Mouse (Mus musculus): ENCODE measurements around the gene Rnf44. TPM values are rescaled to one million over a fixed set of nuclear protein-coding genes. Genes with fewer than 3 reads are reported as not detected.
A peak's percentile ranks its signal among the peaks of the same experiment; 100 is the strongest.

Gene Rnf44
- total and polyA plus RNA-seq, 2 experiments: 5.8 to 86.1 TPM

DNA sequence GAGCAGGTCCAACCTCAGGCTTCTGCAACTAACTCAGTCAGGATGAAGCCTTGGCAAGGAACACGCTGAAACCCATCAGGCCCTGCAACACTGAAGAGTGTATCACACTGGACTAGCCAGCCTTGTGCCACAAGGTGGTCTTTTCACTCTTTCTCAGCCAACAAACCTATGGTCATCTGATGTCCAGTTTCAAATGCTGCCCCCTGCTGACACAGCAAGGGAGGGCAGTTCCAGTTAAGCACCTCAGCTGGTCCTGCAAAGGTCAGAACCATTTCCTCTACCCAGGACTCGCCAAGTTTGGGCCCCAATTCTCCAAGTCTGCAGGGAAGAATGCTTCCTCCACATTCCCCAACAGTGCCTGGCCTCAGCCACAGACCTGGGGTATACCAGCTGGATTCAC lies 8.5 kb downstream of the Rnf44 start:
- Histone ChIP-seq H3K79me2 (ENCODE audit: control insufficient read depth, insufficient read depth, low read length) (peaks cover 23% of the 10 kb centered on the region; the same call in 1 of the 2 replicates), H3K9ac (ENCODE audit: low read depth, low read length) (no peak overlapping the region), H3K27me3 (ENCODE audit: control insufficient read depth, insufficient read depth, low read length) (no peaks in the 10 kb centered on the region), H3K4me1 (ENCODE audit: control insufficient read depth, insufficient read depth, low read length) (peaks cover 22% of the 10 kb centered on the region), H3K4me3 (ENCODE audit: insufficient read depth, low read depth, low read length) (no peak overlapping the region), H3K36me3 (ENCODE audit: control insufficient read depth, insufficient read depth, low read length) (peaks cover 6% of the 10 kb centered on the region), H3K27ac (replicated peaks; ENCODE audit: insufficient read depth, low read depth, low read length) (no peak overlapping the region)
- TF ChIP-seq CTCF (IDR thresholded peaks at IDR 0.05; ENCODE audit: low read depth, low read length) (peak; percentile 78), POLR2A (IDR thresholded peaks at IDR 0.05; ENCODE audit: extremely low read depth, insufficient read depth, low read length) (no peak)
- DNase-seq (ENCODE audit: extremely low read depth, low read depth, low spot score): no peak
- WGBS: 48% methylated on average over 2 of the region's 2 CpGs

GRCm38 (mm10) chr13:54684140-54684896 lies 9.4 kb downstream of the Rnf44 start:
- no peak for DNase-seq (ENCODE audit: extremely low read depth, low read depth, low spot score)
- Histone ChIP-seq H3K36me3 (ENCODE audit: control insufficient read depth, insufficient read depth, low read length) (peaks cover 6% of the 10 kb centered on the region), H3K27me3 (ENCODE audit: control insufficient read depth, insufficient read depth, low read length) (no peaks in the 10 kb centered on the region), H3K4me3 (ENCODE audit: insufficient read depth, low read depth, low read length) (no peak overlapping the region), H3K79me2 (ENCODE audit: control insufficient read depth, insufficient read depth, low read length) (peaks cover 21% of the 10 kb centered on the region; the same call in 1 of the 2 replicates), H3K4me1 (ENCODE audit: control insufficient read depth, insufficient read depth, low read length) (peaks cover 21% of the 10 kb centered on the region), H3K27ac (replicated peaks; ENCODE audit: insufficient read depth, low read depth, low read length) (no peak overlapping the region), H3K9ac (ENCODE audit: low read depth, low read length) (no peak overlapping the region)
- 45% methylated on average over 3 of the region's 3 CpGs for WGBS
- no peak for TF ChIP-seq POLR2A (IDR thresholded peaks at IDR 0.05; ENCODE audit: extremely low read depth, insufficient read depth, low read length)

- 100% methylated on average over 3 of the region's 3 CpGs for WGBS
- TF ChIP-seq POLR2A (IDR thresholded peaks at IDR 0.05; ENCODE audit: extremely low read depth, insufficient read depth, low read length): no peak
- no peak for DNase-seq (ENCODE audit: extremely low read depth, low read depth, low spot score)
- peaks cover 21% of the 10 kb centered on the region for H3K4me1 ChIP-seq (ENCODE audit: control insufficient read depth, insufficient read depth, low read length)
- H3K4me3 ChIP-seq (ENCODE audit: insufficient read depth, low read depth, low read length): no peak overlapping the region
- peaks cover 21% of the 10 kb centered on the region; the same call in 1 of the 2 replicates for H3K79me2 ChIP-seq (ENCODE audit: control insufficient read depth, insufficient read depth, low read length)
- no peaks in the 10 kb centered on the region for H3K27me3 ChIP-seq (ENCODE audit: control insufficient read depth, insufficient read depth, low read length)
- no peak overlapping the region for H3K27ac ChIP-seq (replicated peaks; ENCODE audit: insufficient read depth, low read depth, low read length)
- no peak overlapping the region for H3K9ac ChIP-seq (ENCODE audit: low read depth, low read length)
- peaks cover 6% of the 10 kb centered on the region for H3K36me3 ChIP-seq (ENCODE audit: control insufficient read depth, insufficient read depth, low read length)
Measured at GRCm38 (mm10) chr13:54683301-54683700, 10.4 kb downstream of the Rnf44 start.

GRCm38 (mm10) chr13:54681291-54681690 lies 12.4 kb downstream of the Rnf44 start:
- no peak overlapping the region for H3K9ac ChIP-seq (ENCODE audit: low read depth, low read length)
- peaks cover 6% of the 10 kb centered on the region for H3K36me3 ChIP-seq (ENCODE audit: control insufficient read depth, insufficient read depth, low read length)
- WGBS: 89% methylated on average over 8 of the region's 8 CpGs
- H3K4me3 ChIP-seq (ENCODE audit: insufficient read depth, low read depth, low read length): no peak overlapping the region
- H3K27me3 ChIP-seq (ENCODE audit: control insufficient read depth, insufficient read depth, low read length): no peaks in the 10 kb centered on the region
- no peak for TF ChIP-seq CTCF (IDR thresholded peaks at IDR 0.05; ENCODE audit: low read depth, low read length)
- H3K4me1 ChIP-seq (ENCODE audit: control insufficient read depth, insufficient read depth, low read length): peaks cover 17% of the 10 kb centered on the region
- peaks cover 14% of the 10 kb centered on the region; the same call in 1 of the 2 replicates for H3K79me2 ChIP-seq (ENCODE audit: control insufficient read depth, insufficient read depth, low read length)
- no peak for DNase-seq (ENCODE audit: extremely low read depth, low read depth, low spot score)
- H3K27ac ChIP-seq (replicated peaks; ENCODE audit: insufficient read depth, low read depth, low read length): no peak overlapping the region

DNA sequence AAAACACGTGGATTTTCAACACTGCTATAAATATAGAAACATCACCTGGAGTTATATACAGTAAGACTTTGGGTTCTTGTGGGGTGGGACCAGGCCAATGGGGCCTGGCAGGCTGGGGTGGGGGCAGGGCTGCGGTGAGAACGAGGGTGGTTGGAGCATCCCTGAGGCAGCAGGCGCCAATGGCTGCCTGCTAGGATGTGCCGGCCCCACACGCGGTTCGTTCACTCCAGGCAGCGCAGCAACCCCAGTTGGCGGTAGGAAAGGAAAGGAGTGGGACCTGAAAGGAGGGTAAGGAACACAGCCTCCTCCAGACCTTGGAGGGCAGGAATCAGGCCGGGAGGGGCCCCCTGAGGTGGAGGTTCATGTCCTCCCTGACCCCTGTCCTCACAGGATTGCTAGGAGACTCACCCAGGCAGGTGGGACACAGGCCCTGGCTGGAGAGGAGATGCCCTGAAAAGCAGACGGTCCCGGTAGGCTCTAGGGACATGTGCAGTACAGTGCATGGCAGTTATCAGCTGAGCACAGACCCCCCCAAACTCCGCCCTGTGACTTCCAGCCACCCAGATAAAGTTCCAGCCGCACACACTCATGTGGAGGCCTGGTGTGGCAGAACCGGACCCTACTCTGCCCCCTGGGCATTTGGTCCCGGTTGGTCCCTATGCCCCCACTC lies 13.4 kb downstream of the Rnf44 start:
- Histone ChIP-seq H3K36me3 (ENCODE audit: control insufficient read depth, insufficient read depth, low read length) (peaks cover 6% of the 10 kb centered on the region), H3K27ac (replicated peaks; ENCODE audit: insufficient read depth, low read depth, low read length) (no peak overlapping the region), H3K27me3 (ENCODE audit: control insufficient read depth, insufficient read depth, low read length) (no peaks in the 10 kb centered on the region), H3K4me1 (ENCODE audit: control insufficient read depth, insufficient read depth, low read length) (peaks cover 13% of the 10 kb centered on the region), H3K79me2 (ENCODE audit: control insufficient read depth, insufficient read depth, low read length) (peaks cover 7% of the 10 kb centered on the region; the same call in 1 of the 2 replicates), H3K9ac (ENCODE audit: low read depth, low read length) (no peak overlapping the region), H3K4me3 (ENCODE audit: insufficient read depth, low read depth, low read length) (no peak overlapping the region)
- no peak for DNase-seq (ENCODE audit: extremely low read depth, low read depth, low spot score)
- no peak for TF ChIP-seq POLR2A (IDR thresholded peaks at IDR 0.05; ENCODE audit: extremely low read depth, insufficient read depth, low read length)
- TF ChIP-seq CTCF (IDR thresholded peaks at IDR 0.05; ENCODE audit: low read depth, low read length): no peak
- WGBS: 93% methylated on average over 17 of the region's 17 CpGs

- WGBS: 54% methylated on average over 4 of the region's 4 CpGs
- Histone ChIP-seq H3K36me3 (ENCODE audit: control insufficient read depth, insufficient read depth, low read length) (peaks cover 6% of the 10 kb centered on the region), H3K4me3 (ENCODE audit: insufficient read depth, low read depth, low read length) (no peak overlapping the region), H3K4me1 (ENCODE audit: control insufficient read depth, insufficient read depth, low read length) (peaks cover 4% of the 10 kb centered on the region), H3K9ac (ENCODE audit: low read depth, low read length) (no peak overlapping the region), H3K79me2 (ENCODE audit: control insufficient read depth, insufficient read depth, low read length) (0 out of 2 replicates have a peak, but pooled peaks cover 4% of the 10 kb centered on the region), H3K27me3 (ENCODE audit: control insufficient read depth, insufficient read depth, low read length) (no peaks in the 10 kb centered on the region), H3K27ac (replicated peaks; ENCODE audit: insufficient read depth, low read depth, low read length) (no peak overlapping the region)
- TF ChIP-seq CTCF (IDR thresholded peaks at IDR 0.05; ENCODE audit: low read depth, low read length) (no peak), POLR2A (IDR thresholded peaks at IDR 0.05; ENCODE audit: extremely low read depth, insufficient read depth, low read length) (no peak)
- no peak for DNase-seq (ENCODE audit: extremely low read depth, low read depth, low spot score)
Measured at GRCm38 (mm10) chr13:54678263-54678662, 15.4 kb downstream of the Rnf44 start.
